Mouse (Mus musculus) frontal cortex, postnatal 25 days (tissue): ENCODE data around the gene Six2.

ENCODE experiments used
- DNase-seq, 2 experiments: peaks; one replicate each; pipeline ENCODE4 v3.0.0; 2022; ENCODE audit warnings: low spot score in 2 of 2

Six2 gene

GRCm38 (mm10) chr17:85661521-85661920, 26.6 kb downstream of the Six2 start:
- DNase-seq, result no peak

- no peak for DNase-seq
Observed at GRCm38 (mm10) chr17:85660016-85660415, 28.1 kb downstream of the Six2 start.

- no peak for DNase-seq
Observed at GRCm38 (mm10) chr17:85645718-85646665, 42.1 kb downstream of the Six2 start.

- DNase-seq, result no peak
Observed at GRCm38 (mm10) chr17:85645312-85645711, 42.8 kb downstream of the Six2 start.

- DNase-seq, result no peak
Observed at GRCm38 (mm10) chr17:85637876-85638275, 50.2 kb downstream of the Six2 start.
